Mouse (Mus musculus): Measurements from ENCODE around the gene Dnajc11. TPM values are rescaled to one million over a fixed set of nuclear protein-coding genes. Genes with fewer than 3 reads are reported as not detected.

Dnajc11 gene
- polyA plus RNA-seq, 1 experiment: 58.5 TPM

DNA sequence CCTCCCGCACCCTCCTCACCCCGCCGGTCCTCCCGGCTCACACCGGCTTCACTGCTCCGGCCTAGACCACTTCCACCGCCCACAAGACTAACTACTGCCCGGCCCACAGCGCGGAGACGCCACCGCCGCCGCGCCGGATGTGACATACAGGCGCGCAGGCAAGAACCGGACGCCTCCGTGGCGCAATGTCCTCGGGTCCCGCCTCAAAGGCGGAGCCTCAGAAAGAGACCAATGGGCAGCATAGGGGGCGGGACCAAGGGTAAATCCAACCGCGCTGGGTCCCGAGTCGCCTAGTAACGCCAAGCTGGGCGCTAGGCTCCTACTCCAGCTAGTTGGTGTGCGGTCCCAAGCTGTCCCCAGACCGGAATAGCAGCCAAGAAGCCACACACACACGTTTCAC is 94.0 kb downstream of the Dnajc11 start, which contains the start of gene Zbtb48:
Zbtb48 (minus strand) TSS at position 148 of the 400 bp plus-strand sequence.
- Histone ChIP-seq H3K4me3 (ENCODE audit: insufficient read depth, low read length) (peak within 1 kb of the TSS; percentile 47), H3K27ac (ENCODE audit: insufficient read depth, low read length) (no peak within 1 kb of the TSS), H3K4me1 (ENCODE audit: control insufficient read depth, insufficient read depth, low read length) (peaks cover 9% of the 10 kb centered on the region)
- peak; percentile 95 for TF ChIP-seq POLR2A (IDR thresholded peaks at IDR 0.05; ENCODE audit: extremely low read depth, insufficient read depth, low read length)
- no peak for TF ChIP-seq CTCF (IDR thresholded peaks at IDR 0.05; ENCODE audit: extremely low read depth, insufficient read depth, low read length)

DNA sequence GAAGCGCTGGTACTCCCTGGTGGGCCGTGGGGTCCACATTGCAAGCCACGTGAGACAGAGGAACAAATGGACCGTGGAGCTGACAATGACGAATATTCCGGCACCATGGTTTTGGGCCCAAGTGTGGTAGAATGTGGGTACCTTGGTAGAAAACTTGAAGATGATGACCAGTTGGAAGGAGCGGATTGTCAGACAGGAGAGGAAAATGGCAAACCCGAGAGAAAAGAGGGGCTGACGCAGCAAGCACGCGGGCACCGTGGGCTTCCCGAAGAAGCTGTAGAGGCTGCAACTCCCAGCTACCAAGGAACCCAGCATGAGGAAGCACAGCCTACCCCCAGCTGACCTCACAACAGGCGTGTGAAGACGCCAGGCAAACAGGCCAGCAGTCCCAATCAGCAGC is 95.0 kb downstream of the Dnajc11 start:
- TF ChIP-seq POLR2A (IDR thresholded peaks at IDR 0.05; ENCODE audit: extremely low read depth, insufficient read depth, low read length): no peak
- no peak for TF ChIP-seq CTCF (IDR thresholded peaks at IDR 0.05; ENCODE audit: extremely low read depth, insufficient read depth, low read length)
- Histone ChIP-seq H3K4me1 (ENCODE audit: control insufficient read depth, insufficient read depth, low read length) (peaks cover 6% of the 10 kb centered on the region; the same call in 1 of the 2 replicates), H3K4me3 (ENCODE audit: insufficient read depth, low read length) (peak overlapping the region; percentile 47), H3K27ac (ENCODE audit: insufficient read depth, low read length) (no peak overlapping the region)

DNA sequence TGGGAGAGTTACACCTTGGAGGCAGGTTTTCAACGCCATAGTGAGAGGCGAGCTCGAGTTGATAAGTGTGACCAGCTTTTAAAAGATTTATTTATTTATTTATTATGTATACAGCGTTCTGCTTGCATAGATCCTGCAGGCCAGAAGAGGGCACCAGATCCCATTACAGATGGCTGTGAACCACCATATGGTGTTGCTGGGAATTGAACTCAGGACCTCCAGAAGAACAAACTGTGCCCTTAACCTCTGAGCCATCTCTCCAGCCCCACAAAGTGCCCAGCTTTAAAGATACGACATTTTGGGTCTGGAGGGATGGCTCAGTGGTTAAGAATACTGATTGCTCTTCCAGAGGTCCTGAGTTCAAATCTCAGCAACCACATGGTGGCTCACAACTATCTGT is 95.6 kb downstream of the Dnajc11 start:
- Histone ChIP-seq H3K4me1 (ENCODE audit: control insufficient read depth, insufficient read depth, low read length) (peaks cover 6% of the 10 kb centered on the region; the same call in 1 of the 2 replicates), H3K27ac (ENCODE audit: insufficient read depth, low read length) (no peak overlapping the region), H3K4me3 (ENCODE audit: insufficient read depth, low read length) (peak overlapping the region; percentile 47; the same call in 1 of the 2 replicates)
- TF ChIP-seq POLR2A (IDR thresholded peaks at IDR 0.05; ENCODE audit: extremely low read depth, insufficient read depth, low read length) (no peak), CTCF (IDR thresholded peaks at IDR 0.05; ENCODE audit: extremely low read depth, insufficient read depth, low read length) (no peak)

DNA sequence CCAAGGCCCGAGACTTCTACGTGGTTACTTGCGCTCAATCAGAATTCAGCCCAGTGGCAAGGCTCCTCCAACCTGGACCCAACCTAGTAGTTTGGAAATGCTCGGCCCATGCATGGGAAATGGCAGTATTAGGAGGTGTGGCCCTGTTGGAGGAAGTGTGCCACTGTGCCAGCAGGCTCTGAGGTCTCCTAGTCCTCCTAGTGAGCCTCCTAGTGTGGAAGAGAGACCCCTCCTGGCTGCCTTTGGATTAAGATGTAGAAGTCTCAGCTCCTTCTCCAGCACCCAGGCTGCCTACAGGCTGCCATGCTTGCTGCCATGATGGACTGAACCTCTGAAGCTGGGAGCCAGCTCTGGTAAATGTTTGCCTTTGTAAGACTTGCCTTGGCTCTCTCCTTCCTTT is 96.5 kb downstream of the Dnajc11 start:
- H3K4me1 ChIP-seq (ENCODE audit: control insufficient read depth, insufficient read depth, low read length): peaks cover 4% of the 10 kb centered on the region; the same call in 1 of the 2 replicates
- no peak overlapping the region for H3K27ac ChIP-seq (ENCODE audit: insufficient read depth, low read length)
- no peak overlapping the region for H3K4me3 ChIP-seq (ENCODE audit: insufficient read depth, low read length)
- TF ChIP-seq POLR2A (IDR thresholded peaks at IDR 0.05; ENCODE audit: extremely low read depth, insufficient read depth, low read length) (no peak), CTCF (IDR thresholded peaks at IDR 0.05; ENCODE audit: extremely low read depth, insufficient read depth, low read length) (no peak)

Other genes with a start within 250 kb of the Dnajc11 start
- 111 and 112 TPM in 2 replicates for gene Camta1, start 71.8 kb upstream of the Dnajc11 start, polyA plus RNA-seq (2012; rRNA removed)
- gene Thap3, start 55.3 kb downstream of the Dnajc11 start, polyA plus RNA-seq (2012; rRNA removed): 29.7 and 31.5 TPM in 2 replicates
- gene Phf13, start 62.6 kb downstream of the Dnajc11 start, polyA plus RNA-seq (2012; rRNA removed): 9.3 and 9.6 TPM in 2 replicates
- gene Klhl21, start 75.1 kb downstream of the Dnajc11 start, polyA plus RNA-seq (2012; rRNA removed): 11.8 and 12.6 TPM in 2 replicates
- 13.7 and 19.1 TPM in 2 replicates for gene Zbtb48, start 94.0 kb downstream of the Dnajc11 start, polyA plus RNA-seq (2012; rRNA removed)
- 0.23 and 0.53 TPM in 2 replicates for gene Tas1r1, start 104.9 kb downstream of the Dnajc11 start, polyA plus RNA-seq (2012; rRNA removed)
- 16.7 and 17.1 TPM in 2 replicates for gene Nol9, start 105.6 kb downstream of the Dnajc11 start, polyA plus RNA-seq (2012; rRNA removed)
- gene Plekhg5, start 138.8 kb downstream of the Dnajc11 start, polyA plus RNA-seq (2012; rRNA removed): 59.9 and 72.3 TPM in 2 replicates
- 12.7 and 14.7 TPM in 2 replicates for gene Tnfrsf25, start 182.2 kb downstream of the Dnajc11 start, polyA plus RNA-seq (2012; rRNA removed)
- gene Espn, start 218.7 kb downstream of the Dnajc11 start, polyA plus RNA-seq (2012; rRNA removed): 1.8 and 2.6 TPM in 2 replicates
- not detected in 2 replicates for gene Hes2, start 225.2 kb downstream of the Dnajc11 start, polyA plus RNA-seq (2012; rRNA removed)
- 333 and 334 TPM in 2 replicates for gene Acot7, start 244.4 kb downstream of the Dnajc11 start, polyA plus RNA-seq (2012; rRNA removed)

Measured in cortical plate, adult 2 months (tissue).